Mouse (Mus musculus) mouse embryonic stem cell (cell line): ENCODE measurements around the gene Mybphl.

ENCODE experiments used
- in situ Hi-C, 2 experiments: fragments of 300-500 bp; cut with MboI; formaldehyde crosslinking; loops; 1 replicate in 1 of 2; 3 replicates in 1 of 2; pipeline ENCODE4 v1.14.3; 2019 to 2020; ENCODE audit warnings: low sequenced_read_pairs in 2 of 2, low pct_unique_long_range_greater_than_20kb in 1 of 2, mixed read lengths in 1 of 2; ENCODE audit not compliant: unreplicated experiment in 1 of 2

Gene Mybphl

DNA sequence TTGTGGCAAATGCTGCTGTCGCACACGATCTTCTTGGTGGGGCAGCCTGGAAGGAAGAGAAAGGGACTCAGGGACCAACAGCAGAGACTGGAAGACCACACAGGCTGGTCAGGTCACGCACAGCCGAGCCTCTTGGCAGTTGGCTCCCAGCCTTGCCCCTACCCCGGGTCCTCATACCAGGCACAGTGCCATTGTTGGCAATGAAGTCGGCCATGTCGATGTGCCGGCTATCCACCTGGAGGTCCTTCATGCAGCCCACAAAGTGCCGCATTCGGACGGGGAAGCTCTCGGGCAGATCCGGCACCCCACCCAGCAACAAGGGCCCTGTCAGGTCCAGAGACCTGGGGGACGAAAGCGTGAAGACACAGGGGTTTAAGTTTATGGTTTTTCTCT, 37.8 kb downstream of the Mybphl start:
- in situ Hi-C loops = no loop called here

DNA sequence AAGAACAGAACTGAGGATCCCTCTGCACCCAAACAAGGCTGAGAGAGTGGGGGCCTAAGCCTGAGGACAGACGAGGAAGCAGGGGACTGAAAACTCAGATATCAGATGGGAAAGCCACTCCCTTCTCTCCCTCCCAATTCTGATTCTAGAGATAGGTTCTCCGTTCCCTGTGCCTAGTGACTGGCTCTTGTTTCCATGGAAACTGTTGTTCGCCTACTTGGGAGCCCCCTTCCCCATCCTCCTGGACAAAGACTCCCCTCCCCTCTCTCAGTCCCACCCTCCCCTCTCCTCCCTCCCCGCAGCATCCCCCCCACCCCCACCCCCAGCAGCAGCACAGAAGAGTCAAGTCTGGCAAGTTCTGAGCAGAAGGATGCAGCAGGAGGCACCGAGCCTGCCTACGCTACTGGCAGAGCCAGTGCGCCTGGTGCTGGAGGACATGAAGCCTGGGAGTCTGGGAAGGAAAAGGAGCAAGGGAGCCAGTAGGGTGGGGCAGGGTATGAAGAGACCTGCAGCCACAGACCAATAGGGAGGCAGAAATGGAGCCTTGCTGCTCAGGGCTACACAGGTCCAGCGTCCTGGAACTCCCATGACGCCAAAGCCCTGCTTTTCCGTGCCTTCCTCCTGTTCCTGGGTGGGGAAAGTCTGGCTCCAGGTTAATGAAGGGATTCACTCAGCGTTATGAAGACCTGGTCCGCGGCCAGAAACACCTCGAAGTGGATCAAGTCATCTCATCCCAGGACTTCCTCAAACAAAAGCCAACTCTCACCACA, 41.0 kb downstream of the Mybphl start:
- in situ Hi-C loops = no loop called here

DNA sequence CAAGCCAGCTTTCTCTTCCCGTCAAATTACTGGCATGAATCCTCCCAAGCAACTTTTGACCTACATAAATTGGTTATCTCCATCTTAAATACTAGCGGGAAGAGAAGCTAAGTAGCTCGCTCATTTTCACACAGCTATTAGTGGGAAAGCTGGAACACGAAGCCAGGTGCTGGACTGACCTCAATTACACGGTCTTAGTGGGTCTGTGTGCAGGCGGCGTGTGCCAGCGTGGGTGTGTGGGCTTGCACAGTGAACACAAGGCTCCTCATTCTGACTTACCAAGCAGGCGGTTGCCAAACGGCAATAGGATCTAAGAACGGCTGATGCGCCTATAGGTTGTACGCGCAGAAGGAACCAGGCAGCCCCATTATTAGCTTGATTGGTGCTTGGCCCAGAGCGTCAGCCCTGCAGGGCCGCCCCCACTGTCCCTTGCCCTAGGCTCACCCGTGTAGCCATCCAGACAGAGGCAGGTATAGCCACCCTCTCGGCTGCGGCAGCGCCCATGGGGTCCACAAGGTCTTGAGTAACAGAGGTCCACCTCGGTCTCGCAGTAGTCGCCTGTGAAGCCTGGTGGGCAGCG, 41.7 kb downstream of the Mybphl start:
- in situ Hi-C loops = no loop called here

DNA sequence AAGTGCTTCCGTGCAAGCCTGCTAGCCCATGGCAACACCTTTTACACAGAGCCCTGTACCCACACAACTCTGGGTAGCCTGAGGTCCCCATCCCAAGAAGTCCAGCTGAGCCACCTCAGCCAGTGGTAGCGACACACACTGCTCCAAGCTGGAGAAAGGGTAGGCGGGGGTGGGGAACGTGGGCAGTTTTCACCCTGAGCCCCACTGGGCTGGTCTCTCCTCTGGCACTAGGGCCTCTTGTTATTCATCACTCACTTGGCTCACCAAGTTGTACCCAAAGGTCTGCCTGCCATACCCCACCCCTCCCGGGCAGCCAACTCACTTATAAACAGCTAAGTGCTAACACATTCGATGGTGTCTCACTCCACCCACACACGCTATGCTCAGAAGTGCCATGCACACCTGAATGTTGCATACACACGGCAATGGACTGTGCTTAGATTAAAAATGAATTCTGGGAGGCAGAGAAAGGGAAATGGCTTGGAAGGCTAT, 43.9 kb downstream of the Mybphl start:
- in situ Hi-C loops = no loop called here

DNA sequence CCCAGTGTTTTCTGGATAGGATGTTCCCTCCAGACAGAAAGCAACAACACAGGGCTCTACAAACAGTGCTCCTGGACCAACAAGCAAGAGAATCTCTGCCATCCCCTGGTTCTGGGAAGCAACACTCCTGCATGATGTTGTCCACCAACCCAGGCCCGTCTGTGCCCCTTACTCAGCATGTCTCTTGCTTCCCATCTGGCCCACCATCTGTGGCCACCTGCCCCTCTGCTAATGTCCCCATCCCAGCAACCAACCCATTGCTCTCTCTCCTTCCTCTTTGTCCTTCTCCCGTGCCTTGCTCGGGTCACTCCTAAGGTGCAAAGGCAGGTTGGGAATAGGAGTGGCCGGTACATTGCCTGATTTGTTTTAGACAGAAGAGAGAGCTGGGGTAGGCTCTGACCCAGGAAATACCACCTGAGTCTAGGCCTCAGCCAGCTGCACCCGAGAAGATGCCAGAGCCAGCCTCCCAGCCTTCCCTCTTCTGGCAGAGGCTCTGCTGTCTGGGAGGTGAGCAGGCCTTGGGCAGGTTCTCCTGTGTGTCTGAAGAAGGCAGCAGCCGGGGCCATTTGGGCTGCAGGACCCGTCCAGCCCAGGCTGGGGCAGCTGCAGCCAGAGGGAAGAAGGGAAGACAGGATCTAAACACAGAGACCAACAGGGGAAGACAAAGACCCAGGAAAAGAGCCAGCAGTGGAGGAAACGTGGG, 45.1 kb downstream of the Mybphl start:
- in situ Hi-C loops = no loop called here

DNA sequence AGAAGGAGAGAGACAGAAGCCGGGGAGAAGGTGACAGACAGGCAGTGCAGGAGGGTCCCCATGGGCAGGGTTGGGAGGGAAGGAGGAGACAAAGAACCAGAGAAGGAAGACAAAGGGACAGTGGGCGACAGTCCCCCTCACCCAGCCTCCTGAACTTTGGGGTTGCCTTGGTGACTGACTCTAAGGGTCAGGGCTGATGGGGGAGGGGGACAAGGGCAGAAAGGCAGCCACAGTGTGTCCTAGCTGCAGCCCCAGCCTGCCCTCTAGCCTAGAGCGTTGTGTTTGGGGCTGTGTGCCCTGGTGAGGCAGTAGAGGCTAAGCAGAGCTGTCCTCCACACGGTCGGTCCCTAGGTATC, 45.6 kb downstream of the Mybphl start:
- in situ Hi-C loops = no loop called here

DNA sequence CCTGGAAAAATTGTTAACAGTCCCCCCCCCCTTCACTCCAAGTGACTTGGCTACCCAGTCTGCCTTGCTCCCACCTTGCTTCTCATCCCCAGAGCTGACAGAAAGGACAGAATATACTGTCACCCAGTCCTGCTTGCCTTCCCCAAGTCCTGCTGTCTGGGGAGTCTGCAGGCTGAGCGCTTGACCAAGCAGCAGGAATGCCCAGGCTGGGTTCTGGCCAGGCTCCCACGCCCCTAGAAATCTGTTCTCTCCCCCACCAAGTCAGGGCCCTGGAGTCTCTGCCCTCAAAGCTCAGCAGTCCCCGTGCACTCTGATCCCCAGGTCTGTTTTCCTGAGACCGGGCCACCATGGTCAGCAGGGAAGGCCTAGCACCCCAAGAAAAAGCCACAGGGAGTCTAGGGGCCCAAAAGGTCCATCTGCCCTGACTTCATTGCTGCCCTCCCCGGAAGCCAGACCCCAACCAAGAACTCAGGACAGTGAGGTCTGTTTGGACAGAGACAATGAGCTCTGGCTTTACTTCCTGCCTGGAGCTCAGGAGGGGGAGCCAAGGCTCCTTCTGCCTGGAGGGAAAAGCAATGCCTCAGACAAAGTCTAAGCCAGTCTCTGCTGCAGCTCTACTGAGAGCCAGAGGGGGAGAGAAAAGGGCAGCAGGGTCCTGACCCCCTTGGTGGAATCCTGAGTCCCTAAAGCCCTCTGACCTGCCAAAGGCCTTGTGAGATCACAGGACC, 46.5 kb downstream of the Mybphl start:
- in situ Hi-C loops = no loop called here

DNA sequence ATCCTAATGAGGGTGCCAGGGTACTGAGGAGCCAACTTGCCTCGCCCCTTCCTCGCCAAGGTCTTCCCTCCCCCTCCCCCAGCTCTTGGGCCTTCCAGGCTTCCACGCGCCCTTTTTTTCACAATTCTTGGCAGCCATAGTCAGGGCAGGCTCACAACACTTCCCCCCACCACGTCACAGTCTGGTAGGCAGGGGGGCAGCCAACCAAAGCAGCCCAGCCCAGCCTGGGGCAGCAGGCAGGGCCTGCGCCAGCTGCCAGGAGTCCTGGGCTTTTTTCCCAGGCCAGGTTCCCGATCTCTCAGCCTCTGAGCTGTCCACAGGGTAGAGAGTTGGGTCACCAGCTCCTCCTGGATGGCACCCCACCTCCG, 47.0 kb downstream of the Mybphl start:
- in situ Hi-C loops = no loop called here

DNA sequence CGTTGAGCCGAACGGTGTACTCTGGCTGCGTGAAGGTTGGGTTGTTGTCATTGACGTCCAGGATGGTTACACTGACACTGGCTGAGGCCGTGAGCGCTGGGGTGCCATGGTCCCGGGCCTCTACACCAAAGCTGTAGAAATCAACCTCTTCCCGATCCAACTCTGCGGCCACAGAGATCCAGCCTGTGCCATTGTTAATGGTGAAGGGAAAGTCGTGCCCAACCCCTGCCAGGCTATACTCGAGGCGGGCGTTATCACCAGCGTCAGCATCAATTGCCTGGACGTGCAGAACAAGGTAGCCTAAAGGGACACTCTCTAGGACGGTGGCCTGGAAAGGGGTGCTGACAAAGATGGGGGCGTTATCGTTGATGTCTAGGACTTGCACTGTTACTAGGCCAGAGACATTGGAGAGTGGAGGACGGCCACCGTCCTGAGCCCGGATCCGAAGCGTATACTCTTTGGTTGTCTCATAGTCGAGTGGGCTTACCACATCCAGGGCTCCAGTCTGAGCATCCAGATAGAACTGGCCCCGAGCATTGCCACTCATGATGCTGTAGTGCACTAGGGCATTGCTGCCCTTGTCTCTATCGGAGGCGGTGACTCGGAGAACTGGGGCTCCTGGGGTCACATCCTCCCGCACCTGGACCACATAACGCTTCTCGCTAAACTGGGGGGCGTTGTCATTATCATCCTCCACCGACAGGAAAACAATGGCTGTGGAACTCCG, 49.1 kb downstream of the Mybphl start:
- in situ Hi-C loops = no loop called here

DNA sequence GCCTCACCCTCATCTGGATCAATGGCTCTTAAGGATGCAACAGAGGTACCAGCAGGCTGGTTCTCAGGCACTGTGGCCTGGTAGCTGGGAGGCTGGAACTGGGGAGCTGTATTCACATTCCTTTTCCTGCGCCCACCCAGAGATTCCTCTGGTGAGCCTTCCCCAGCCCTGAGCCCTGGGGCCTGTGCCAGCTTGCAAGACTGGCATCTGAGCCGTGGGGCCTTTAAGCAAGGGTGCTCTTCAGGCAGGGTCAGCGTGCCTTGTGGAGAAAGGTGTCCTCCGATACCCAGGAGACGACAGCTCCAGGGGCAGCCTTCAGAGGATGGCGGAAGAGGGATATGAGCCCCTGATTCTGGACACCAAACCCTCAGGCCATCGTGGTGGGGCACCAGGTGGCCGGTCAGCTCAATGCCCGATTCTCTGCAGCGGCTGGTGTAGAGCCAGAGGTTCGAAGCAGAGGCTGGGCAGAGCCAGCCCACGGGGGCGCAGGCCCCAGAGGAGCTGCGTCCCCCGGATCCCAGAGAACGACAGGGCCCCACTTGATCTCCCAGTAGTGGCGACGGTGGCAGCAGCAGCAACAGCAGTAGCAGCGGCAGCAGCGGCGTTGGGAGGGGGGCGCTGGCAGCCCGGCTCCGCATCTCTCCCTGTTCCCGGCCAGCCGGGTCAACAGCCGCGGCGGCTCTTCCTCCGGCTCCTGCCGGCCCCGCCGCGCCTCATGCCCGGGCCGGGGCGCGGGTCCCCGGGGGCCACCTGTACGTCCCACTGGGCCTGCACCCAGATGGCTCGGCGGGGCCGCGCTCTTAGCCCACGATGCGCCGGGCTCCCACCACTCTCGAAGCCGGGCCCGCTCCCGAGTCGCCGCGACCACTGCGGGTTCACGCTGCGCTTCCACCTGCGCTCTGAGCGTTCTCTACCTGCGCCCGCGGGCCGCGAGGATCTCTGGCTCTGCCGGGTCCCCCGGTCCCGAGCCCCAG, 50.4 kb downstream of the Mybphl start, which contains the start of gene Celsr2:
Celsr2 (minus strand) TSS at position 696 of the 974 bp plus-strand sequence.
- in situ Hi-C loops = no loop called here

DNA sequence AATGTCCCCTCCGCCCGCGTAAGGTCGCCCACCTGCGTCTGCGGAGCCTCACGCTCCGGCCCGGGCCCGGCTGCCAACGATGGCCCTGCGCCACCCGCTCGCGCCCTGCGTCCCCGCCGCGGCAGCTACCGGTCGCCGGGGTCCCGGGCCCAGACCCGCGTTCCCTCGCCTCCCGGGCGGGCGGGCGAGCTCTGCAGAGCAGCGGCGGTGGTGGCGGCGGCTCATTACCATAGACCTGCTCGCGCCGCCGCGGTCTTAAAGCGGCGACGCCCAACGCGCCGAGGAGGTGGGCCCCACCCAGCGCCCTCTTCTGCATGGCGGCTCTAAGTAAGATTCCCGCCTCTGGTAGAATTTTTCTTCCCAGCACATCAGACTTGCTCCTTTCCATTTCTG, 51.1 kb downstream of the Mybphl start:
- in situ Hi-C loops = no loop called here

DNA sequence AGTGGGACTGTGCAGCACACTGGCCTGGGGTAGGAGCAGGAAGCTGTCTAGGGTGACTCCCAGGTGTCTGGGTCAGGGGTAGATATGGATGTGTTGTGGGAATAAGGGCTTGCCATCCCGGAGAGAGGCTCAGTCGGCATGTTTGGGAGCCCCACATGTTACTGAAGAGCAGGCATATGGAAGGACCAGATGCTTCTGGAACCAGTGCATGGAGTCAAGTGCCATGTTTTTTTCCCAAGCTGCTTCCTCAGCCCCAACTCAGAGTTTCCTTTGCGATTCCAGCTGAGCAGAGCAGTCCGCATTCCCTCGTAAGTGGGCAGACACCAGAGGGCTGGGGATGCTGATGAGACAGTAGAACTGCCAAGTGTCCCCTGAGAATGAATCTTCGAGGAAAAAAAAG, 58.3 kb downstream of the Mybphl start:
- in situ Hi-C loops = no loop called here

DNA sequence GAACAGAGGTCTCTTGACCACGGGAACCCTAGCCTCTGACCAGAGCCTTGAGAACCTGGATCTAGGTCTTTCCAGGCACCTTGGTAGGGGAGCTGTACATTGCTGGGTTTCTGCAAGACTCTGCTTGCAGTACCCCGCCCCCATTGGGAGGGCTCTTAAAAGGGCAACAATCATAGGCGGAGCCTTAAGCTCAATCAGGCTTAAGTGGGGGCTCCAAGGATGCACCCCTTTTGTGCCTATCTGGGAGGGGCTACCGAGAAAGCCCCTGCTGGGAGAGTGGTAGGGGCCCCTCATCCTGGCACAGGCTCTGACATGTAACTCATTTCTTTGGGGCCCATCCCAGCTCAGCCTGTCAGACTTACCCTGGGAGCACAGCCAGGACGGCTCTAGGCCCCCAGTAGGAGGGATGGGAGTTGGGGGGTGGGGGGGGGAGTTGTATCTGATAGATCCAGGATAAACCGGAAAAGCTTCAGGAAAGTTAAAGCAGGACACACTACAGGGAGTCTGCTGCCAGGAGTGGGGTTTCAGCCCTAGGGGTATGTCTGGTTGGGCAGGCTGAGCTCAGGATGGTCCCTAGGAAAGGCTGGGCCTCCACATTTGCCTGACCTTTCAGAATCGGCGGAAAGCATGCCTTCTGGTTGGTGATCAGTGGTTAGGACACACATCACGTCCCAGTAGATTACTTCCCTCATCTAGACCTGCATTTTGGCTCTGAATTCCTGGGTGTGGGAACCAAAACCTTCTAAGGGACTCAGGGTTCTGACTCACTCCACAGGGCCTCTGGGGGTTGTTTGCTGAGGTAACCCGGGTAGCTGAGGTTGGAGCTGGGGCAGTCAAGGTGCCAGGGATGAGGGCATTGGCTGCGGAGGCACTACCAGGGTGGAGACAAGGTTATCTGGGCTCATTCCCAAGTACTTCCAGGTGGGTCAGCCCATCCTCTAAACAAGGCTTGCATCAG, 59.4 kb downstream of the Mybphl start:
- in situ Hi-C loops = no loop called here

DNA sequence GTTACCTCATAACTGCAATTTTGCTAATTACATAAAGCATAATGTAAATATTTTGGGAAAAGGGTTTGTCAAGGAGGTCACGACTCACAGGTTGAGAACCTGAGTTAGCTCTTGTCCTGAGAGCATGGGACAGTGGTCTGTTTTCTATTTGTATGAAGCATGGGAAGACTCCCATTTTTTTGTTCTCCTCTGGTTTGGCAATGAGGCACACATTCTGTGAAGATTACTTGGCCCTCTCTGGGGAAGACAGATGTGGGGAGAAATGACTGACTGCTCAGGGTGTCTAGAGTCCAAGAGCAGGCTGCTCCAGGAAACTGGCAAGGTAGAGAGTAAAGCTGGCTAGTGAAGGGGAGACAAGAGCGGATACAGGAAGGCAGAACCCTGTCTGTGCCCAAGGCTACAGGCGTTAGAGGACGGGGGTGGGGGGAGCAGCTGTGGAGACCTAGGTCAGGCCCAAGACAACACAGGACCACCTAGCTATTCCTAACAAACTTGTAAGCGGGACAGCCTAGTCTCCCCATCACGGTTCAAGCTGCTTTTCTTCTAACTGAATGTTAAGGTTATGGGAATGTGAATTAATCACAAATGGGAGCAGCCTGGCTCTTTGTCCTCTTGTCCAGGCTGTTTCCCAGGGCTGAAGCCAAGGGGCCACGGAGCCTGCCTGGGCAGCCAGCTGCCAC, 60.4 kb downstream of the Mybphl start:
- in situ Hi-C loops = no loop called here

DNA sequence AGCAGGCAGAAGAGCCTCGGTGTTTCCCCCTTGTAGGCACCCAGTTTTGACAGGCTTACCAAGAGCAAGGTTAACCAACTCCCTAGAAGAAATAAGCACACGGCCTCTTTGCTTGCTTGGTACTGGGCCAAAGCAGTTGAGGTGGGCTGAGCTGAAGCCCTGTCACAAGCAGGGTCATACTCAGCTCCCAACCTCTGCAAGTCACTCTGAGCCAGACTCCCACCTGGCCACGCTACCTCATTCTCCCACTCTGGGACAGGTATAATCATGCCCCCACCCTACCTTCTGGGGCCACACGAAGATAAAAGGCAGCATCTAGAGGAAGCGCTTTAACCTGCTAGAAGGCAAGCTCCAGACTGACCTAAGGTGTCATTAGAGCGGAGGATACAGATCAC, 60.9 kb downstream of the Mybphl start:
- in situ Hi-C loops = no loop called here
